Mouse (Mus musculus) liver, embryonic 14.5 days (tissue): ENCODE measurements around the gene Krt78.

Source experiments
- CTCF ChIP-seq: IDR thresholded peaks from 2 replicates; pipeline ENCODE4 v1.5.1; 2016; ENCODE audit warnings: antibody characterized with exemption, low read depth, control low read depth
- EP300 ChIP-seq: IDR thresholded peaks from 2 replicates; pipeline ENCODE4 v1.6.1; 2016; ENCODE audit warnings: antibody characterized with exemption, low read depth

GRCm38 (mm10) chr15:101958891-101959290, 4.8 kb upstream of the Krt78 start:
- no peak for TF ChIP-seq CTCF
- TF ChIP-seq EP300 = no peak
